Mouse (Mus musculus): ENCODE results near the gene Ccna2.

DNA sequence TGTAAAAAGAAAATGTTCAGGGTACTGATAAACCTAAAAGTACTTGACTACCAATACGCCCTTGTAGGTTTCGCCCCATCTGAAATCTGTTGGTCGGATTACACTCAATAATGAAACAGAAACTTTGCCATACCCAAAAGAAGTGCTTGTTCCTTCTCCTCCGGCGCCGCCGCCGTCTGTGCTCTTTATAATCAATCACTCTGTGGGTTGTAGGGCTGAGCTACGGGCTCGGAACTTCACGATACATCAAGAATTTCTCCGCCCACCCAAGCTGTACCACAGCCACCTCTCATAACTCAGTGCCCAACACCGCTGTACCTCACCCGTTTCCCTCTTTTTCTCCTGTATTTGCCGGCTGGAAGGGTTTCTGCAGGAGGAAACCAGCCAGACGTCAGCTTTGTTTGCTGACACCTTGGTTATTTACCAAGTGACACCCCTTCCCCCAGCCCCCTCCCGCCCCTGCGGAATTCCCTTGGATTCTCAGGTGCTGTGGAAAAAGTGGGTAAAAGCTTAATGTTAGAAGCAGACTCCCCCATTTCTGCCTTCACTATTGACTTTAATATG is 39.9 kb downstream of the Ccna2 start:
- TF ChIP-seq POLR2A (IDR thresholded peaks at IDR 0.05; ENCODE audit: low read depth, low read length) (no peak), CTCF (IDR thresholded peaks at IDR 0.05; ENCODE audit: extremely low read depth, insufficient read depth, insufficient read length, insufficient replicate concordance) (no peak)

Measured in spleen, adult 2 months (tissue).